Mouse (Mus musculus) lung, postnatal 0 days (tissue): ENCODE measurements around the gene Arid3a.

Source experiments
- CTCF ChIP-seq: IDR thresholded peaks from 2 replicates; pipeline ENCODE4 v1.5.1; 2016; ENCODE audit warnings: antibody characterized with exemption, mild to moderate bottlenecking
- EP300 ChIP-seq: IDR thresholded peaks from 2 replicates; pipeline ENCODE4 v1.6.1; 2016; ENCODE audit warnings: antibody characterized with exemption, mild to moderate bottlenecking, control low read depth

- peak; percentile 83 for TF ChIP-seq CTCF
- TF ChIP-seq EP300, result no peak
These were observed 27.1 kb downstream of the Arid3a start for GRCm38 (mm10) chr10:79953946-79954345.
